Mouse (Mus musculus) spleen, adult 2 months (tissue): ENCODE measurements around the gene Cdh13.

Experiments
- CTCF ChIP-seq: fragments of 200-500 bp; IDR thresholded peaks from 2 replicates; pipeline ENCODE4 v1.5.1; 2011; ENCODE audit warnings: mild to moderate bottlenecking, inconsistent platforms; ENCODE audit not compliant: insufficient read depth, insufficient read length, insufficient replicate concordance; ENCODE audit errors: extremely low read depth
- POLR2A ChIP-seq: fragments of 200-500 bp; IDR thresholded peaks from 2 replicates; pipeline ENCODE4 v1.6.1; 2011; ENCODE audit warnings: low read depth, low read length, inconsistent platforms

GRCm38 (mm10) chr8:118713111-118713510, 429.6 kb downstream of the Cdh13 start:
- TF ChIP-seq CTCF = no peak
- no peak for TF ChIP-seq POLR2A
